Mouse (Mus musculus) hindbrain, embryonic 16.5 days (tissue): ENCODE measurements around the gene Sis. TPM values are rescaled to one million over a fixed set of nuclear protein-coding genes. Genes with fewer than 3 reads are reported as not detected.

Experiments
- ATAC-seq: fragments of 200-750 bp; cut with Nextera tagmentation; 2 replicates; pipeline ENCODE4 v1.8.0; 2017; ENCODE audit warnings: moderate TSS enrichment, moderate library complexity
- H3K27ac ChIP-seq: fragments of 300-500 bp; sonication (generic); 2 replicates; pipeline ENCODE4 v1.5.1; 2014; ENCODE audit warnings: low read depth, mild to moderate bottlenecking, control low read depth, low read length, moderate library complexity
- H3K27me3 ChIP-seq: fragments of 300-500 bp; sonication (generic); replicated peaks from 2 replicates; pipeline ENCODE4 v1.6.1; 2014; ENCODE audit warnings: low read length; ENCODE audit not compliant: control insufficient read depth, insufficient read depth
- H3K36me3 ChIP-seq: fragments of 300-500 bp; sonication (generic); 2 replicates; pipeline ENCODE4 v1.6.1; 2014; ENCODE audit warnings: mild to moderate bottlenecking, low read length, moderate library complexity, mixed read lengths; ENCODE audit not compliant: control insufficient read depth, insufficient read depth
- H3K4me1 ChIP-seq: fragments of 300-500 bp; sonication (generic); 2 replicates; pipeline ENCODE4 v1.6.1; 2014; ENCODE audit warnings: low read depth, low read length; ENCODE audit not compliant: control insufficient read depth, insufficient read depth
- H3K4me2 ChIP-seq: fragments of 300-500 bp; sonication (generic); 2 replicates; pipeline ENCODE4 v1.6.1; 2014; ENCODE audit warnings: mild to moderate bottlenecking, low read length, control low read depth, moderate library complexity
- H3K4me3 ChIP-seq: fragments of 300-500 bp; sonication (generic); 2 replicates; pipeline ENCODE4 v1.5.1; 2014; ENCODE audit warnings: mild to moderate bottlenecking, low read length, control low read depth, moderate library complexity
- H3K9ac ChIP-seq: fragments of 300-500 bp; sonication (generic); 2 replicates; pipeline ENCODE4 v1.6.1; 2014; ENCODE audit warnings: low read depth, mild to moderate bottlenecking, control low read depth, low read length, moderate library complexity
- H3K9me3 ChIP-seq: fragments of 300-500 bp; sonication (generic); 2 replicates; pipeline ENCODE4 v1.6.1; 2014; ENCODE audit warnings: mild to moderate bottlenecking, low read length, moderate library complexity; ENCODE audit not compliant: control insufficient read depth
- WGBS: fragments of 180-500 bp; shearing (Covaris S2); extraction: QIAGEN DNeasy Blood & Tissue Kit; methylation state at CpG from one replicate; pipeline ENCODE4 v1.1.7; 2014; 5-methylcytosine and 5-hydroxymethylcytosine counted together
- polyA plus RNA-seq: library from polyadenylated mRNA; unstranded; fragments of >200 nt; fragmentation: Nextera tagmentation; extraction: Ambion mirVana; gene quantifications from 2 replicates; pipeline ENCODE4 v1.2.1, GENCODE M21; 2015

Gene Sis
- polyA plus RNA-seq, 1 experiment from 2014 or later: not detected

GRCm38 (mm10) chr3:72858738-72859137 lies 108.9 kb downstream of the Sis start:
- WGBS: 80% methylated on average over 3 of the region's 3 CpGs
- no peak for ATAC-seq

DNA sequence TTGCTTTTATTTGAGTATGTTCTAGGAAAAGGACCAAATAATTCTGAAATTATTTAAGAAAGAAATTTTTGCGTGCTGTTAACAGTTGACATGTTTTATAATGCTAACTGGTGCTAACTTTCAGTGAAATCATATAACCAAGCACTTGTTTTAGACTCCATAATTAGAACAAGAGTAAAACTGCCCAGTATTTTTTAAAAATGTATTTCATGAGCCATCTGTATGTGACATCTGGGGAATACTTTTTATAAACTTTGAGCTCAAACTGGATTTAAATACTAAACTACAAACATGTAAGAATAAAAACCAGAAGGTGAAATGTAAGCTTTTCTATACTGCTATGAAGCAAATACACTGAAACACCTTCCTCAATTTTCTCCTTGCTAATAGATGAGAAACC lies 112.3 kb downstream of the Sis start:
- no peak overlapping the region for H3K27ac ChIP-seq
- H3K4me3 ChIP-seq: no peak overlapping the region
- H3K4me1 ChIP-seq: no peaks in the 10 kb centered on the region
- no peak overlapping the region for H3K4me2 ChIP-seq
- no peak for ATAC-seq
- 91% methylated on average over 1 of the region's 1 CpGs for WGBS
- no peaks in the 10 kb centered on the region for H3K36me3 ChIP-seq
- no peaks in the 10 kb centered on the region for H3K27me3 ChIP-seq
- H3K9ac ChIP-seq: no peak overlapping the region
- 0 out of 2 replicates have a peak, but pooled peaks cover under 1% of the 10 kb centered on the region for H3K9me3 ChIP-seq

More at GRCm38 (mm10) chr3:72858738-72859137, 108.9 kb downstream of the Sis start:
- H3K9ac ChIP-seq: no peak overlapping the region
- no peak overlapping the region for H3K27ac ChIP-seq
- no peaks in the 10 kb centered on the region for H3K36me3 ChIP-seq
- no peak overlapping the region for H3K4me3 ChIP-seq
- no peaks in the 10 kb centered on the region for H3K9me3 ChIP-seq
- H3K4me2 ChIP-seq: no peak overlapping the region
- no peaks in the 10 kb centered on the region for H3K27me3 ChIP-seq
- no peaks in the 10 kb centered on the region for H3K4me1 ChIP-seq

DNA sequence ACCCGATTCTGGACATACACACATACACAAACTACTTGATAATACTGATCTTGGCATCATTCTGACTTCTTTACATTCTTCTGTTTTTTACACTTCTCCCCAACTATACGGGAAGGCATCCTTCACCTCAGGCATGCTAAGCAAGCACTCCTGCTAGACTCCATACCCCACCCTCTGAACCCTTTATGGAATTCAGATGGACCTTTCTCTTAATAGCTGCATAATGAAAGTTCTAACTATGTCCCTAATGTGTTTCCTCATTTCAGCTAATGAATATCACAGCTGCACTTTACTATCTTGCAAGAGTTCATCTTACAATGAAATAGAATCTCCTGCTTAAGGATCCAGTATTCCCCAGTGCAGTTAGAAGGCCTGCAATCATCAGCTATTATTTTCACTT lies 127.0 kb downstream of the Sis start:
- no peak overlapping the region for H3K9ac ChIP-seq

More for the DNA sequence above, 127.0 kb downstream of the Sis start:
- Histone ChIP-seq H3K9me3 (no peaks in the 10 kb centered on the region), H3K4me2 (no peak overlapping the region), H3K4me3 (no peak overlapping the region), H3K27ac (no peak overlapping the region), H3K36me3 (no peaks in the 10 kb centered on the region), H3K27me3 (no peaks in the 10 kb centered on the region), H3K4me1 (no peaks in the 10 kb centered on the region)
- ATAC-seq: peak; percentile 63
- WGBS: 64% methylated on average over 2 of the region's 2 CpGs

Other genes with a start within 250 kb of the Sis start
- gene Slitrk3, start 89.9 kb upstream of the Sis start, polyA plus RNA-seq: 27.2 and 27.4 TPM in 2 replicates